Mouse (Mus musculus) midbrain, embryonic 16.5 days (tissue): ENCODE data around the gene Angptl2. TPM values are rescaled to one million over a fixed set of nuclear protein-coding genes. Genes with fewer than 3 reads are reported as not detected.

Experiments used
- ATAC-seq: fragments of 200-750 bp; cut with Nextera tagmentation; 2 replicates; pipeline ENCODE4 v1.8.0; 2017; ENCODE audit warnings: moderate TSS enrichment
- H3K27ac ChIP-seq: fragments of 300-500 bp; sonication (generic); 2 replicates; pipeline ENCODE4 v1.5.1; 2014; ENCODE audit warnings: mild to moderate bottlenecking, low read length, mixed read lengths
- H3K27me3 ChIP-seq: fragments of 300-500 bp; sonication (generic); 2 replicates; pipeline ENCODE4 v1.6.1; 2014; ENCODE audit warnings: low read depth, low read length, mixed read lengths; ENCODE audit not compliant: control insufficient read depth, insufficient read depth
- H3K36me3 ChIP-seq: fragments of 300-500 bp; sonication (generic); 2 replicates; pipeline ENCODE4 v1.6.1; 2014; ENCODE audit warnings: mild to moderate bottlenecking, low read length, moderate library complexity, mixed read lengths; ENCODE audit not compliant: control insufficient read depth, insufficient read depth
- H3K4me1 ChIP-seq: fragments of 300-500 bp; sonication (generic); 2 replicates; pipeline ENCODE4 v1.6.1; 2014; ENCODE audit warnings: mild to moderate bottlenecking, low read length, mixed read lengths; ENCODE audit not compliant: control insufficient read depth, insufficient read depth
- H3K4me2 ChIP-seq: fragments of 300-500 bp; sonication (generic); 2 replicates; pipeline ENCODE4 v1.6.1; 2014; ENCODE audit warnings: mild to moderate bottlenecking, low read length, mixed read lengths
- H3K4me3 ChIP-seq: fragments of 300-500 bp; sonication (generic); 2 replicates; pipeline ENCODE4 v1.5.1; 2014; ENCODE audit warnings: low read depth, mild to moderate bottlenecking, low read length, moderate library complexity, mixed read lengths
- H3K9ac ChIP-seq: fragments of 300-500 bp; sonication (generic); 2 replicates; pipeline ENCODE4 v1.6.1; 2014; ENCODE audit warnings: low read depth, low read length, mixed read lengths
- H3K9me3 ChIP-seq: fragments of 300-500 bp; sonication (generic); replicated peaks from 2 replicates; pipeline ENCODE4 v1.6.1; 2014; ENCODE audit warnings: mild to moderate bottlenecking, low read length, mixed read lengths; ENCODE audit not compliant: control insufficient read depth, poor library complexity, severe bottlenecking
- whole genome bisulfite sequencing: fragments of 180-500 bp; shearing (Covaris S2); extraction: QIAGEN DNeasy Blood & Tissue Kit; methylation state at CpG from one replicate; pipeline ENCODE4 v1.1.7; 2014; 5-methylcytosine and 5-hydroxymethylcytosine counted together
- polyA plus RNA-seq: library from polyadenylated mRNA; unstranded; fragments of >200 nt; fragmentation: Nextera tagmentation; extraction: Ambion mirVana; gene quantifications from 2 replicates; pipeline ENCODE4 v1.2.1, GENCODE M21; 2015

The Angptl2 gene
- polyA plus RNA-seq, 1 experiment from 2014 or later = 10.6 TPM

DNA sequence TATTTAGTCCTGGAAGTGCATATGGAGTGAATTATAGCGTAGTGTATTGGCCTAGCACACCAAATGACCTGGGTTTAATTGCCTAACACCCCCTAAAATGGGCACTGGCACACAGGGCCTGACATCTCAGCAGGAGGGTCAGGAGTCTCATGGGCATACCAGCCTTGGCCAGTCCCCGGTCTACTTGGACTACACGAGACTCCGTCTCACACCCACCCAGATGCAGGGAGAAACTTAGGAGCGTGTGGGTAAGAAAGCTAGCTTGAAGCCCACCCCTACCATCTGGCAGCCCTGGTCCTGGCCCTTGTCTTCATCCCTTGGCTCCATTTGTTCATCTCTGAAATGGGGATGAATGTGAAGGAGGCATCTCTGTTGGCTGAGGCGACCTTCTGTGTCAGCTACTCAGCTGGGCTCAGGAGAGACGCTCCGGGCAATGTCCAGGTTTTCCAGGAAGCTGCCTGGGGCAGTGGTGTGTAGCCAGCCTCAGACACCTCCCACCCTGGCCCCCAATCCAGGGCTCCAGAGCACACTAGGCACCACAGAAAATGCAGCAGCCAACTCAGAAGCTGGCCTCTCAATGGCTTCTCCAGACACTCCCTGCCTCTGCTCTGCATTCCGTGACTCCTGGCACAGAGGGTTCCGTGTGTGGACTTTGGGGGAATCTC, 4.9 kb downstream of the Angptl2 start:
- Histone ChIP-seq H3K36me3 (no peaks in the 10 kb centered on the region), H3K9me3 (no peaks in the 10 kb centered on the region), H3K27me3 (no peaks in the 10 kb centered on the region), H3K4me3 (no peak overlapping the region), H3K4me1 (peaks cover 17% of the 10 kb centered on the region), H3K4me2 (no peak overlapping the region), H3K9ac (no peak overlapping the region), H3K27ac (no peak overlapping the region)
- no peak for ATAC-seq
- WGBS = 92% methylated on average over 10 of the region's 10 CpGs

DNA sequence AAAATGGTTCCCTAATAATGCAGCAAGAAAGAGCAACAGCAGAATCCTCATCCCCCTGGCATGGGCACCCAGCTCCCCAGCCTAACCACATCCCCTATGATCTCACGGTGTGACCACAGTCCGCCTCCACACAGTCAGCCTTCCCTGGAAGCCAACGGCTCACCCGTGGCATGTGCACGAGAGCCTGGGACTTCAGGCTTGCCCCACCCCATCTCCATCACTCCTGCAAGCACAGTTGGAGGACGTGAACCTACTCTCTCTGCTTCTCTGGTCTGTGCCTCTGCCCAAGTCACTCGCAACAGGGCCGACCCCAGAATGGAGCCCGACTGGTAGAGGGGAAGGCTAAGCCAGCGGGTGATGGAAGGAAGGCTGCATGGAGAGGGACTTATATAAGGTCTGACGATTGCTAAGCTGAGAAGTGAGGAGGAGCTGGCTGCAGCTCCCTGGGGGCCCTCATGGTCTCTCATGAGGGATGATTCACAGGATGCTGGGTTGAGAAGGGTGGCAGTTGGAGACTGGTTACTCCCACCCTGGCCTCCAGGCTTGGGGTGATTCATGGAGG, 5.6 kb downstream of the Angptl2 start:
- Histone ChIP-seq H3K9ac (no peak overlapping the region; the same call in 1 of the 2 replicates), H3K4me3 (no peak overlapping the region), H3K4me1 (peaks cover 11% of the 10 kb centered on the region), H3K27me3 (no peaks in the 10 kb centered on the region), H3K36me3 (no peaks in the 10 kb centered on the region), H3K9me3 (no peaks in the 10 kb centered on the region), H3K27ac (no peak overlapping the region), H3K4me2 (no peak overlapping the region)
- ATAC-seq = no peak
- 86% methylated on average over 11 of the region's 11 CpGs for WGBS

DNA sequence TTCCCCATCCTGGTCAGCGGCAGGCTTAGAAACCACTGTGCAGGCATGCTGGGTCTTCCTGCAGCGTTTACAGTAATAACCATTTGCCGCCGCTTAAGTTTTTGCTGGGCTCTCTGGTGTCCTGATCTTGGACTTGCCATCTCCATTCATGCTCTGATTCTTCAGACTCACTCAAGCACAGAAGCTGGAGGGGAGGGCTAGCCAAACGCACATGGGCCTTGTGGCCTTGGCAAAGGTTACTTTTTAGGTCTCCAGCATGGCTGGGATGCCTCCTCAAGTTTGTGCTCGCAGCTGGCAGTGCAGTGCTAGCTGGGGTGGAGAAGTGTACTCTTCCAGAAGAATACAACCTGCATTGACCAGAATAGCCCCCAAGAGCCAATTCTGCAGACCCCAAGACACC, 6.6 kb downstream of the Angptl2 start:
- H3K9me3 ChIP-seq = no peaks in the 10 kb centered on the region
- no peak overlapping the region for H3K4me2 ChIP-seq
- no peak overlapping the region for H3K4me3 ChIP-seq
- peaks cover under 1% of the 10 kb centered on the region; the same call in 1 of the 2 replicates for H3K4me1 ChIP-seq
- H3K27ac ChIP-seq = no peak overlapping the region
- H3K27me3 ChIP-seq = no peaks in the 10 kb centered on the region
- no peaks in the 10 kb centered on the region for H3K36me3 ChIP-seq
- no peak overlapping the region for H3K9ac ChIP-seq
- no peak for ATAC-seq
- 87% methylated on average over 6 of the region's 6 CpGs for WGBS

DNA sequence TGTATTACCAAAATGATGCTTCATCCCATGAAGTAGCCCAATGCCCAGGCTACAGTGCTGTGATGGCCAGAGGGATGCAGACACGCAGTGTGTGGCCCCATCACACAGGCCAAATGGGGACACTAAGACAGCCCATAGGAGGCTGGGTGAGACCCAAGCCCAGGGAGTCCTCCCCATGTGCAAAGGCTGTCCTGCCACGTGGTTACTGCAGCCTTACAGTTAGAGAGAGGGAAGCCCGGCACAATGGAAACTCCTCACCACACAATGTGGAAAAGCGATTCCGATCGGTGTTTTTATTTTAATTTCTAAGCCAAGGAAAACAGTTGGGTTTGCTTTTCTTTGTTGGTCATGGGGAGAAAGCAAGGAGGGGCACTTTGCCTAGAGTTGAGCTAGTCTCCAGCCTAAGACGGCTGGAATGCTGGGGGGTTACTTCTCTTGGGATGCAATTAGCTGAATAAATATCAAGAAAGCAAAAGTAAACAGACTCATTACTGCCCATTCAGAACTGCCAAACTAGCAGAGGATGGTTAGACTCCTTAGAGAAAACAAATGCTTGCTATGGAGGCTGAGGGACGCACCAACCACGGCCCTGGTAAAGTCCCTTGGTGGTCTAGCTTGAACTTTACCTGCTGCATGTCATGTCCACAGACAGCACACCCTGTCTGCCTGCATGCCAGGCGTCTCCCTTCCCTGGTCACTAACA, 7.9 kb downstream of the Angptl2 start:
- no peaks in the 10 kb centered on the region for H3K27me3 ChIP-seq
- H3K9ac ChIP-seq = no peak overlapping the region
- no peaks in the 10 kb centered on the region for H3K9me3 ChIP-seq
- WGBS = 75% methylated on average over 10 of the region's 10 CpGs
- no peaks in the 10 kb centered on the region for H3K36me3 ChIP-seq
- H3K27ac ChIP-seq = no peak overlapping the region
- no peak overlapping the region for H3K4me2 ChIP-seq
- no peak overlapping the region for H3K4me3 ChIP-seq
- H3K4me1 ChIP-seq = no peaks in the 10 kb centered on the region
- no peak for ATAC-seq

DNA sequence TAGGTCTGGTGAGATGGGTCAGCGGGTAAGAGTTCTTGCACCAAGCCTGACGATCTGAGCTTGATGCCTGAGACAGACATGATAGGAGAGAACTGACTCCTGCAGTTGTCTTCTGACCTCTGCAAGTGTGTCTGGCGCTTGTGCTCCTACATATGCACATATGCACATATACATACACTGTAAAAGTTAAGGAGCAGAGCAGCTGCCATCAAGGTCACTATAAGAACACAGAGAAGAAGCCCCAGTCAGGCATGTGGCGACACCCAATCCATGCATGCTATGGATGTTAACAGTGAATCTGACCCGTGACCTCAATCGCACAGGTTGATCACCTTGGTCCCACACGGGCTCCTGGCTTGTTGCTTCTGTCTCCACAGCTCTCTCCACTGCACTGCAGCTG, 10.1 kb downstream of the Angptl2 start:
- Histone ChIP-seq H3K9ac (no peak overlapping the region), H3K4me1 (no peaks in the 10 kb centered on the region), H3K36me3 (no peaks in the 10 kb centered on the region), H3K27me3 (no peaks in the 10 kb centered on the region), H3K4me3 (no peak overlapping the region), H3K9me3 (no peaks in the 10 kb centered on the region), H3K4me2 (no peak overlapping the region), H3K27ac (no peak overlapping the region)
- WGBS = 94% methylated on average over 7 of the region's 7 CpGs
- ATAC-seq = no peak

DNA sequence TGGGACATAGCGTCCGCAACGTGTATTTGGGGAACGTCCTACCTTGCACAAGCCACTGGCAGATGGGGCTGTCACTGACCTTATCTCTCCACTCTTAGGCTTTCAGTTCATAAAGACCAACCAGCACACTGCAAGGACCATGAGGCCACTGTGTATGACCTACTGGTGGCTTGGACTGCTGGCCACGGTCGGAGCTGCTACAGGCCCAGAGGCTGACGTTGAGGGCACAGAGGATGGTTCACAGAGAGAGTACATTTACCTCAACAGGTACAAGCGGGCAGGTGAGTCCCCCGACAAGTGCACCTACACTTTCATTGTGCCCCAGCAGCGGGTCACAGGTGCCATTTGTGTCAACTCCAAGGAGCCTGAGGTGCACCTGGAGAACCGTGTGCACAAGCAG, 12.2 kb downstream of the Angptl2 start:
- ATAC-seq = no peak
- no peak overlapping the region for H3K4me3 ChIP-seq
- H3K27ac ChIP-seq = no peak overlapping the region
- no peaks in the 10 kb centered on the region for H3K36me3 ChIP-seq
- no peak overlapping the region for H3K9ac ChIP-seq
- no peaks in the 10 kb centered on the region for H3K4me1 ChIP-seq
- H3K27me3 ChIP-seq = no peaks in the 10 kb centered on the region
- H3K4me2 ChIP-seq = no peak overlapping the region
- WGBS = 95% methylated on average over 11 of the region's 11 CpGs
- no peaks in the 10 kb centered on the region for H3K9me3 ChIP-seq

DNA sequence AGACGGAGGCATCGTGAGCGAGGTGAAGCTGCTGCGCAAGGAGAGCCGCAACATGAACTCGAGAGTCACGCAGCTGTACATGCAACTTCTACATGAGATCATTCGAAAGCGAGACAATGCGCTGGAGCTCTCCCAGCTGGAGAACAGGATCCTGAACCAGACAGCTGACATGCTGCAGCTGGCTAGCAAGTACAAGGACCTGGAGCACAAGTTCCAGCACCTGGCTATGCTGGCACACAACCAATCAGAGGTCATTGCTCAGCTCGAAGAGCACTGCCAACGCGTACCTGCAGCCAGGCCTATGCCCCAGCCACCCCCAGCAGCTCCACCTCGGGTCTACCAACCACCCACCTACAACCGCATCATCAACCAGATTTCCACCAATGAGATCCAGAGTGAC, 12.7 kb downstream of the Angptl2 start:
- WGBS = 93% methylated on average over 15 of the region's 15 CpGs
- ATAC-seq = no peak
- no peaks in the 10 kb centered on the region for H3K9me3 ChIP-seq
- H3K4me1 ChIP-seq = no peaks in the 10 kb centered on the region
- H3K36me3 ChIP-seq = no peaks in the 10 kb centered on the region
- H3K27me3 ChIP-seq = no peaks in the 10 kb centered on the region
- no peak overlapping the region for H3K4me3 ChIP-seq
- no peak overlapping the region for H3K27ac ChIP-seq
- no peak overlapping the region for H3K9ac ChIP-seq
- no peak overlapping the region for H3K4me2 ChIP-seq

DNA sequence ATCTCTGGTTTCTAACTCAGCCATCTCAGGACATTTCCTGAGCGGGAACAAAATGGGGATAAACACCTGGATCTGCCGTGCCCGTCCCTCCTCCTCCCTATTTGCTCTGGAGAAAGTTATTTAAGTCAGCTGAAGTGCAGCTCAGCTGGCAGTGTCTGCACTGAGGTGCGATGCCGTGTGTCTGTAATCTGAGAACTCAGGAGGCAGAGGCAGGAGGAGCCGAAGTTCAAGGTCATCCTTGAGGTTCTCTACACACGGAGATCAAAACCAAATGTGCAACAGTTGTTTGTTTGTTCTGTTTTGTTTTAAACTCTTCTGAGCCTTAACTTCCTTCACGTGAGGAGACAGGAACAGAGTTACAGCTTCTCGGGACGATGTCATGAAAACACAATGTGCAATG, 14.8 kb downstream of the Angptl2 start:
- WGBS = 84% methylated on average over 10 of the region's 10 CpGs
- Histone ChIP-seq H3K9ac (no peak overlapping the region), H3K4me2 (no peak overlapping the region), H3K4me3 (no peak overlapping the region), H3K36me3 (no peaks in the 10 kb centered on the region), H3K9me3 (no peaks in the 10 kb centered on the region), H3K27me3 (no peaks in the 10 kb centered on the region), H3K4me1 (peaks cover 3% of the 10 kb centered on the region; the same call in 1 of the 2 replicates), H3K27ac (no peak overlapping the region)
- ATAC-seq = no peak

DNA sequence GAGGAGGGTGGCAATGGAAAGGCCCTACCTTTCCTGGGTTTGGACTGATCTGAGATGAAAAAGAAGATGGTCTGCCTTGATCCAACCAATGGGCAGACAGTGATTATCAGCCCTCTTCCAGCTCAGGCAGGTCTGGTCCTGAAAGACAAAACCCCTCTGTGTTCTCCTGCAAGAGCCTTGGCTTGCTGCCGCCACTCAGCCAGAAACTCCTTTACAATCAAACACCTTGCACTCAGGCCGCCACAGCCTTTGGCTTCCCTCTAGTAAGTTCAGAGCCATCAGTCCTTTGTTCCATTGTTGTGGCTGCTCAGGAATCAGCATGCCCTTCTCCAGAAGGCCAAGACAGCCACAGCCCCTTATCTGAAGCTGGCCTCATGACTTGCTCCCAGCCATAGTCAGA, 15.9 kb downstream of the Angptl2 start:
- H3K27me3 ChIP-seq = no peaks in the 10 kb centered on the region
- WGBS = 50% methylated on average over 2 of the region's 2 CpGs
- no peak overlapping the region for H3K4me2 ChIP-seq
- no peaks in the 10 kb centered on the region for H3K9me3 ChIP-seq
- H3K9ac ChIP-seq = no peak overlapping the region
- no peaks in the 10 kb centered on the region for H3K36me3 ChIP-seq
- H3K4me1 ChIP-seq = peaks cover 3% of the 10 kb centered on the region; the same call in 1 of the 2 replicates
- H3K27ac ChIP-seq = no peak overlapping the region
- H3K4me3 ChIP-seq = no peak overlapping the region
- ATAC-seq = no peak
